Mouse (Mus musculus) lung, adult 2 months (tissue): Measurements from ENCODE around the gene 4931414P19Rik. TPM values are rescaled to one million over a fixed set of nuclear protein-coding genes. Genes with fewer than 3 reads are reported as not detected.

Experiments
- DNase-seq: peaks from one replicate; pipeline ENCODE4 v3.0.0; 2022
- H3K4me1 ChIP-seq: fragments of 200-500 bp; 2 replicates; pipeline ENCODE4 v1.6.1; 2011; ENCODE audit warnings: low read length; ENCODE audit not compliant: control insufficient read depth, insufficient read depth
- H3K4me3 ChIP-seq: fragments of 200-500 bp; replicated peaks from 2 replicates; pipeline ENCODE3; 2011; ENCODE audit warnings: low read depth, mild to moderate bottlenecking, control low read depth, low read length; ENCODE audit errors: extremely low read depth
- CTCF ChIP-seq: fragments of 200-500 bp; IDR thresholded peaks from 2 replicates; pipeline ENCODE4 v1.5.1; 2011; ENCODE audit warnings: mild to moderate bottlenecking, low read length, control low read depth; ENCODE audit not compliant: insufficient read depth
- POLR2A ChIP-seq: fragments of 200-500 bp; IDR thresholded peaks from 2 replicates; pipeline ENCODE4 v1.6.1; 2011; ENCODE audit warnings: low read depth, mild to moderate bottlenecking, control low read depth, low read length, borderline replicate concordance; ENCODE audit errors: extremely low read depth
- WGBS: fragments of 180-500 bp; shearing (Covaris S2); methylation state at CpG from one replicate; pipeline ENCODE4 v1.1.7; 2018; 5-methylcytosine and 5-hydroxymethylcytosine counted together
- polyA plus RNA-seq: library from polyadenylated mRNA; depleted of rRNA; stranded (reverse); fragments of >200 nt; gene quantifications from 2 replicates; pipeline ENCODE4 v1.2.3, GENCODE M21; 2012

4931414P19Rik gene
- polyA plus RNA-seq, 1 experiment, result 7.3 TPM

- TF ChIP-seq CTCF (peak; percentile 46; the same call in 1 of the 2 replicates), POLR2A (no peak)
- H3K4me1 ChIP-seq, result no peaks in the 10 kb centered on the region
- DNase-seq, result no peak
- 65% methylated on average over 4 of the region's 4 CpGs for WGBS
- H3K4me3 ChIP-seq, result no peak overlapping the region
Measured at GRCm38 (mm10) chr14:54609962-54610361, 4.2 kb upstream of the 4931414P19Rik start.

- H3K4me3 ChIP-seq, result no peak overlapping the region
- DNase-seq, result no peak
- TF ChIP-seq CTCF (no peak), POLR2A (no peak)
- H3K4me1 ChIP-seq, result no peaks in the 10 kb centered on the region
- 52% methylated on average over 4 of the region's 4 CpGs for WGBS
Measured at GRCm38 (mm10) chr14:54609245-54609644, 3.5 kb upstream of the 4931414P19Rik start.

- 54% methylated on average over 8 of the region's 8 CpGs for WGBS
- Histone ChIP-seq H3K4me3 (no peak overlapping the region), H3K4me1 (peaks cover 3% of the 10 kb centered on the region; the same call in 1 of the 2 replicates)
- no peak for TF ChIP-seq POLR2A
- no peak for TF ChIP-seq CTCF
- no peak for DNase-seq
Measured at GRCm38 (mm10) chr14:54607226-54607625, 1.4 kb upstream of the 4931414P19Rik start.

GRCm38 (mm10) chr14:54603686-54604085, 2.1 kb downstream of the 4931414P19Rik start:
- 82% methylated on average over 8 of the region's 8 CpGs for WGBS
- H3K4me1 ChIP-seq, result peaks cover 3% of the 10 kb centered on the region; the same call in 1 of the 2 replicates
- H3K4me3 ChIP-seq, result peak overlapping the region; percentile 39
- DNase-seq, result no peak
- no peak for TF ChIP-seq CTCF

GRCm38 (mm10) chr14:54603038-54603654, 2.6 kb downstream of the 4931414P19Rik start:
- peak overlapping the region; percentile 83 for H3K4me3 ChIP-seq
- H3K4me1 ChIP-seq, result peaks cover 3% of the 10 kb centered on the region; the same call in 1 of the 2 replicates
- WGBS, result under 1% methylated on average over 46 of the region's 46 CpGs
- TF ChIP-seq CTCF (no peak), POLR2A (peak; percentile 79)
- peak; percentile 93 for DNase-seq

GRCm38 (mm10) chr14:54602613-54603012, 3.2 kb downstream of the 4931414P19Rik start:
- no peak for DNase-seq
- 32% methylated on average over 4 of the region's 4 CpGs for WGBS
- TF ChIP-seq POLR2A (no peak), CTCF (no peak)
- peaks cover 3% of the 10 kb centered on the region; the same call in 1 of the 2 replicates for H3K4me1 ChIP-seq
- no peak overlapping the region for H3K4me3 ChIP-seq

GRCm38 (mm10) chr14:54601601-54602000, 4.2 kb downstream of the 4931414P19Rik start:
- Histone ChIP-seq H3K4me3 (no peak overlapping the region), H3K4me1 (peaks cover 3% of the 10 kb centered on the region; the same call in 1 of the 2 replicates)
- TF ChIP-seq CTCF, result no peak
- no peak for TF ChIP-seq POLR2A
- WGBS, result 61% methylated on average over 2 of the region's 2 CpGs
- DNase-seq, result no peak

- TF ChIP-seq CTCF, result peak; percentile 58
- no peak for TF ChIP-seq POLR2A
- no peak for DNase-seq
- Histone ChIP-seq H3K4me3 (no peak overlapping the region), H3K4me1 (no peaks in the 10 kb centered on the region)
- 76% methylated on average over 7 of the region's 7 CpGs for WGBS
Measured at GRCm38 (mm10) chr14:54597084-54597483, 8.7 kb downstream of the 4931414P19Rik start.

- Histone ChIP-seq H3K4me1 (no peaks in the 10 kb centered on the region), H3K4me3 (no peak overlapping the region)
- 79% methylated on average over 28 of the region's 28 CpGs for WGBS
- TF ChIP-seq POLR2A, result no peak
- TF ChIP-seq CTCF, result no peak
- DNase-seq, result no peak
Measured at GRCm38 (mm10) chr14:54594631-54595414, 11.0 kb downstream of the 4931414P19Rik start.

- H3K4me3 ChIP-seq, result no peak overlapping the region
- H3K4me1 ChIP-seq, result no peaks in the 10 kb centered on the region
- DNase-seq, result no peak
- TF ChIP-seq CTCF, result peak; percentile 43; the same call in 1 of the 2 replicates
- no peak for TF ChIP-seq POLR2A
- WGBS, result 92% methylated on average over 3 of the region's 3 CpGs
Measured at GRCm38 (mm10) chr14:54594055-54594454, 11.7 kb downstream of the 4931414P19Rik start.
